Comparison of ENCODE assay signal across 9 mouse cellular contexts in the genomic region with DNA sequence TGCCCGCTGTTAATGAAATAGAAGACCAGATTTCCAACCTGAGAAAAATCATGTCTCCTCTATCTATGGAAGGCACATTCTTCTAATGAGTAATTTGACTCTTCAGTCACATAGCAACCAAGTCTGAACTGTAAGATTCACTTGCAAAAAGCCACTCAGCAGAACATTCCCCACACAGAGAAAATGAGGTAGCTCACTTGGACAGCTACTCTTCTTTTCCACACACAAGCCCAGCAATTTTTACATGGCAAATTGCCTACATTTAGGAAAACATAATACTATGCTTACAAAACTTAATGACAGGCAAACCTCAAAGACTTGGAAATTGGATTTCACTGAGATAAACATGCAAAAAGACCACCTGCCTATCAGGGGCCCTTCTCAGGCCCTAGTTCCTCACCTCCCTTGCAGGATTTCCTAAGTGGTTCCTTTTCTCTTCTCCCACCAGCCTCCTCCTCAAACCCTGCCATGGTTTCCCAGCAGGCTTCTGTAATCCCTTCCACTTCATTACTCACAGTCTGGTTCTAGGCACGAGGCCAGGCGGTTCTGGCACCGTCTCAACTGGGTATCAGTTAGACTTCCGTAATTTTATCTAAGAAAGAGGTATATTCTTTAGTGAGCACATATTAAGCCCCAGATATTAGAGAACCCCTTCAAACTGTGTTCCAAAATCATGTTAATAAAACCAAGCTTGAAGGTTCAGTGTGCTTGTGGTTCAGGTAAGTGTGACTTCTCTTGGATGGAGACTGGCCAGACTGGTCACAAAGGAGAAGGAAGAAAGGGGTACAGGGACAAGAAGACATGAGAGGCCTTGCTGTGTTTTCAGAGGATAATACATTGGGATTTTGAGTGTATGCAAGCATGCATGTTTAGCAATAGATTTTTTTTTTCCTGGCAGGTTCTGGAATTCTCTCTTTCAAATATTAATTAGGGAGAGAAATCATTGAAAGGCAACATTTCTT.
DNase-seq lines count a peak whose midpoint lies in the region; TF ChIP-seq lines count a peak whose summit lies in the region.
"Had no signal": no experiment of that assay in that cellular context is flagged by ENCODE, and none has a peak within 500 bp of the region (broad histone marks: within the 10 kb centered on the region; RNA-seq: fewer than 3 reads in every experiment).

No protein-coding gene starts in this region.

- peak overlapping the region; percentile 47; the same call in 1 of the 2 replicates for H3K27ac ChIP-seq in embryonic fibroblast, embryonic 13.5 days (ENCODE audit: insufficient read depth, low read length)
- H3K27ac ChIP-seq: heart, embryonic 15.5 days had no signal

- DNase-seq in left cerebral cortex, adult 18-20 months (ENCODE audit: low spot score in 2 of 2): peak; percentile 68 to 71
- no peak for DNase-seq in left cerebral cortex, adult 11 months (ENCODE audit: low spot score)
- DNase-seq in adrenal gland, postnatal 25 days: peak; percentile 81
- peak; percentile 37 to 49 for DNase-seq in left cerebral cortex, adult 8-10 months (ENCODE audit: low spot score in 2 of 2)
- peak; percentile 68 for DNase-seq in right cerebral cortex, adult 18-20 months
- DNase-seq in kidney, adult 8-10 months: no peak
- no peak for DNase-seq in c-Kit-positive CD71-positive TER-119-positive erythroid progenitor cells, embryonic 14.5 days (ENCODE audit: low spot score)

- no peak for TF ChIP-seq POLR2A in embryonic fibroblast, embryonic 13.5 days (IDR thresholded peaks at IDR 0.05; ENCODE audit: low read depth, low read length)

- no peak for TF ChIP-seq CTCF in embryonic fibroblast, embryonic 13.5 days (IDR thresholded peaks at IDR 0.05; ENCODE audit: borderline replicate concordance, insufficient read depth, low read length)

- H3K4me1 ChIP-seq in embryonic fibroblast, embryonic 13.5 days (ENCODE audit: control insufficient read depth, insufficient read depth, low read length): peaks cover 4% of the 10 kb centered on the region; the same call in 1 of the 2 replicates
- H3K4me1 ChIP-seq: heart, embryonic 15.5 days had no signal

- no peak overlapping the region for H3K4me3 ChIP-seq in embryonic fibroblast, embryonic 13.5 days (ENCODE audit: insufficient read depth, low read length)
- H3K4me3 ChIP-seq: heart, embryonic 15.5 days had no signal

Comparison
In these comparisons a context has a peak if more than half of its experiments do, and no peak if none do; other contexts are left out.
1. DNase-seq: peak in left cerebral cortex, adult 18-20 months (2 of 2), adrenal gland, postnatal 25 days (single experiment), left cerebral cortex, adult 8-10 months (2 of 2) and right cerebral cortex, adult 18-20 months (single experiment); none in left cerebral cortex, adult 11 months (single experiment), kidney, adult 8-10 months (0 of 2) and c-Kit-positive CD71-positive TER-119-positive erythroid progenitor cells, embryonic 14.5 days (single experiment).